Mouse (Mus musculus) bone marrow, adult 2 months (tissue): ENCODE measurements around the gene Sft2d2. TPM values are rescaled to one million over a fixed set of nuclear protein-coding genes. Genes with fewer than 3 reads are reported as not detected.

Source experiments
- H3K27ac ChIP-seq: fragments of 200-500 bp; 2 replicates; pipeline ENCODE4 v1.5.1; 2012; ENCODE audit warnings: low read depth, mild to moderate bottlenecking, control low read depth, inconsistent platforms, low read length; ENCODE audit not compliant: control insufficient read depth, poor library complexity, insufficient read depth
- H3K4me1 ChIP-seq: fragments of 200-500 bp; 2 replicates; pipeline ENCODE4 v1.6.1; 2011; ENCODE audit warnings: low read length; ENCODE audit not compliant: control insufficient read depth, insufficient read depth
- H3K4me3 ChIP-seq: fragments of 200-500 bp; replicated peaks from 2 replicates; pipeline ENCODE3; 2011; ENCODE audit warnings: mild to moderate bottlenecking, low read depth, low read length, control low read depth; ENCODE audit not compliant: control insufficient read depth
- CTCF ChIP-seq: fragments of 200-500 bp; IDR thresholded peaks from 2 replicates; pipeline ENCODE4 v1.5.1; 2011; ENCODE audit warnings: low read length, control low read depth; ENCODE audit not compliant: control insufficient read depth, insufficient read depth
- POLR2A ChIP-seq: fragments of 200-500 bp; IDR thresholded peaks from 2 replicates; pipeline ENCODE4 v1.6.1; 2011; ENCODE audit warnings: low read depth, mild to moderate bottlenecking, control low read depth, low read length, borderline replicate concordance; ENCODE audit not compliant: control insufficient read depth
- WGBS: fragments of 180-500 bp; shearing (Covaris S2); methylation state at CpG from one replicate; pipeline ENCODE4 v1.1.7; 2018; 5-methylcytosine and 5-hydroxymethylcytosine counted together
- polyA plus RNA-seq: library from polyadenylated mRNA; stranded (reverse); fragments of >200 nt; gene quantifications from 2 replicates; pipeline ENCODE4 v1.2.4, GENCODE M21; 2011; ENCODE audit warnings: low replicate concordance; ENCODE audit not compliant: missing spikeins, insufficient read depth, insufficient read length

The Sft2d2 gene
- polyA plus RNA-seq, 1 experiment = 14.3 TPM

DNA sequence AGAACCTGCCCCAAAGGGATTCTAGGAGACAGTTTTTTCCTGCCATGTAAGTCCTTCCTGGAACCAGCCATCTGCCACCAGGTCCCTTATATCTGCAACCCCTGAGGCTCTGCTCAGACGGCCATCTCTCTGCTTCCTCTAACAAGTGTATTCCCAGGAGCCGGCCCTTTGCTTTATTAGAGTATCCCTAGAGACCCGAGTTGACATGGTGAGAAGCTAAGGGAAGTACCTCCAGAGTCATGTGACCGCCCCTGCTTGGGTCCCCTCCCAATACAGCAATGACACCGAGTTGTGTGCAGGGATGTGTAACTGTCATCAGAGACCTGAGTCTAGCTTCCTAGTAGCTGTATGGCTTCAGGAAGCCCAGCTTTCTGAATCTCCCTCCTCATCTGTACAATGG, 61.0 kb downstream of the Sft2d2 start:
- Histone ChIP-seq H3K4me1 (peaks cover 1% of the 10 kb centered on the region), H3K4me3 (no peak overlapping the region), H3K27ac (no peak overlapping the region)
- TF ChIP-seq POLR2A (no peak), CTCF (no peak)
- WGBS = 53% methylated on average over 5 of the region's 5 CpGs

- 40% methylated on average over 14 of the region's 14 CpGs for WGBS
- Histone ChIP-seq H3K27ac (no peak overlapping the region), H3K4me1 (peaks cover 1% of the 10 kb centered on the region), H3K4me3 (no peak overlapping the region)
- TF ChIP-seq POLR2A (no peak), CTCF (peak; percentile 60)
Observed at GRCm38 (mm10) chr1:165132187-165132877, 61.9 kb downstream of the Sft2d2 start.

DNA sequence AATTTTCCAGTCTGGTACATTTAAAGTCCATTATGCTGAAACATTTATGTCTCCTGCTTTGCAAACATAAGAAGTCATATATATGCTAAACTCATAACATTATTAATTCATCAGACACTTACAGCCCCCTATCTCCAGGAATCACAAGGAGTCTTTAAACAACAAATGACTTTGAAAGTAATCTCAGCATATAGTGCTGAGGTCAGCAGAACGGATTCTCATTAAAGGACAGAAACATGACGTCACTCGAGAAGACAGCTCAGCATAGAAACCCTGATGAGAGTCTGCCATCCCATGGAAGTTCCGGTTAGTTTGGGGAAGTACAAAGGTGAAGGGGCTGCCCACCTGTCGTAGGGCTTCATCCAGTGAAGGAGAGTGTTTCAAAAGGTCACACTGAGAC, 64.7 kb downstream of the Sft2d2 start:
- Histone ChIP-seq H3K27ac (no peak overlapping the region), H3K4me3 (no peak overlapping the region), H3K4me1 (peaks cover 1% of the 10 kb centered on the region)
- TF ChIP-seq CTCF (no peak), POLR2A (no peak)
- WGBS = 68% methylated on average over 5 of the region's 5 CpGs

Other genes with a start within 250 kb of the Sft2d2 start
- not detected in 2 replicates for gene Tbx19, start 33.7 kb downstream of the Sft2d2 start, polyA plus RNA-seq
- 19.4 and 33.0 TPM in 2 replicates for gene Tiprl, start 42.6 kb upstream of the Sft2d2 start, polyA plus RNA-seq
- 0.14 and 0.65 TPM in 2 replicates for gene Gpr161, start 101.4 kb upstream of the Sft2d2 start, polyA plus RNA-seq